Mouse (Mus musculus) lung, postnatal 0 days (tissue): ENCODE results near the gene Nek11. TPM values are rescaled to one million over a fixed set of nuclear protein-coding genes. Genes with fewer than 3 reads are reported as not detected.
A peak's percentile ranks its signal among the peaks of the same experiment; 100 is the strongest.

Experiments
- ATAC-seq: fragments of 200-750 bp; cut with Nextera tagmentation; 2 replicates; pipeline ENCODE4 v1.8.0; 2017; ENCODE audit warnings: moderate library complexity
- DNase-seq: peaks from one replicate; pipeline ENCODE4 v3.0.0-alpha.2; 2016; ENCODE audit warnings: low spot score
- H3K27ac ChIP-seq: fragments of 300-500 bp; sonication (generic); 2 replicates; pipeline ENCODE4 v1.5.1; 2014; ENCODE audit warnings: antibody characterized with exemption, mild to moderate bottlenecking, low read length, mixed read lengths
- H3K27me3 ChIP-seq: fragments of 300-500 bp; sonication (generic); replicated peaks from 2 replicates; pipeline ENCODE4 v1.6.1; 2014; ENCODE audit warnings: low read length, mixed read lengths; ENCODE audit not compliant: insufficient read depth
- H3K36me3 ChIP-seq: fragments of 300-500 bp; sonication (generic); 2 replicates; pipeline ENCODE4 v1.6.1; 2014; ENCODE audit warnings: low read length, mixed read lengths; ENCODE audit not compliant: insufficient read depth
- H3K4me1 ChIP-seq: fragments of 300-500 bp; sonication (generic); 2 replicates; pipeline ENCODE4 v1.6.1; 2014; ENCODE audit warnings: antibody characterized with exemption, low read depth, low read length, mixed read lengths; ENCODE audit not compliant: insufficient read depth
- H3K4me2 ChIP-seq: fragments of 300-500 bp; sonication (generic); replicated peaks from 2 replicates; pipeline ENCODE4 v1.6.1; 2014; ENCODE audit warnings: low read depth, mild to moderate bottlenecking, low read length, moderate library complexity, mixed read lengths
- H3K4me3 ChIP-seq: fragments of 300-500 bp; sonication (generic); 2 replicates; pipeline ENCODE4 v1.5.1; 2014; ENCODE audit warnings: low read depth, low read length
- H3K9ac ChIP-seq: fragments of 300-500 bp; sonication (generic); replicated peaks from 2 replicates; pipeline ENCODE4 v1.6.1; 2014; ENCODE audit warnings: low read depth, mild to moderate bottlenecking
- H3K9me3 ChIP-seq: fragments of 300-500 bp; sonication (generic); 2 replicates; pipeline ENCODE4 v1.6.1; 2016; ENCODE audit warnings: low read length, mixed read lengths
- CTCF ChIP-seq: IDR thresholded peaks from 2 replicates; pipeline ENCODE4 v1.5.1; 2016; ENCODE audit warnings: antibody characterized with exemption, mild to moderate bottlenecking
- EP300 ChIP-seq: IDR thresholded peaks from 2 replicates; pipeline ENCODE4 v1.6.1; 2016; ENCODE audit warnings: antibody characterized with exemption, mild to moderate bottlenecking, control low read depth
- WGBS: fragments of 180-500 bp; shearing (Covaris S2); extraction: QIAGEN DNeasy Blood & Tissue Kit; methylation state at CpG from one replicate; pipeline ENCODE4 v1.1.7; 2014; 5-methylcytosine and 5-hydroxymethylcytosine counted together
- polyA plus RNA-seq: library from polyadenylated mRNA; unstranded; fragments of >200 nt; fragmentation: Nextera tagmentation; extraction: Ambion mirVana; gene quantifications from 2 replicates; pipeline ENCODE4 v1.2.1, GENCODE M21; 2015

Gene Nek11
- polyA plus RNA-seq, 1 experiment from 2014 or later = 3.2 TPM

DNA sequence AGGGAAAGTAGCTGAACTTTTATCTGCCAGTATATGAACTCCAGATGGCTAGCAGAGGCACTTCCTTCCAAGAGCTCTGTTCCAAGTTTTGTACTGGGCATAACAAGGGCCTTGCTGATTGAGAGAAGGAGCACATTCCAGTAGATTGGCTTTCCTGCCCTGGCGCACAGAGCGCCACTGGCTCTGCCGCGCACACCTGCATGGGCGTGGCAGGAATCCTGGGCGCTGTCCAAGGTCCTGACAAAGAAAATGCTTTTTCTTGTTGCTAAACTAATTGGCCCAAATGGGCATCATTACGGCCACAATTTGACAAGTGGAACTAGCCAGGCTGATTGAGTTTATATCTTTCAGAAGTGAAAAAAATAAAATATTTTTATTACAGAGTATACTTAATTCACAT lies 123.1 kb downstream of the Nek11 start:
- TF ChIP-seq EP300 (no peak), CTCF (no peak)
- H3K27ac ChIP-seq = no peak overlapping the region
- WGBS = 9% methylated on average over 7 of the region's 7 CpGs
- H3K4me3 ChIP-seq = no peak overlapping the region
- no peaks in the 10 kb centered on the region for H3K9me3 ChIP-seq
- H3K9ac ChIP-seq = no peak overlapping the region
- H3K4me2 ChIP-seq = no peak overlapping the region
- no peaks in the 10 kb centered on the region for H3K36me3 ChIP-seq
- H3K4me1 ChIP-seq = no peaks in the 10 kb centered on the region
- peak; percentile 14 for DNase-seq
- ATAC-seq = no peak
- no peaks in the 10 kb centered on the region for H3K27me3 ChIP-seq

DNA sequence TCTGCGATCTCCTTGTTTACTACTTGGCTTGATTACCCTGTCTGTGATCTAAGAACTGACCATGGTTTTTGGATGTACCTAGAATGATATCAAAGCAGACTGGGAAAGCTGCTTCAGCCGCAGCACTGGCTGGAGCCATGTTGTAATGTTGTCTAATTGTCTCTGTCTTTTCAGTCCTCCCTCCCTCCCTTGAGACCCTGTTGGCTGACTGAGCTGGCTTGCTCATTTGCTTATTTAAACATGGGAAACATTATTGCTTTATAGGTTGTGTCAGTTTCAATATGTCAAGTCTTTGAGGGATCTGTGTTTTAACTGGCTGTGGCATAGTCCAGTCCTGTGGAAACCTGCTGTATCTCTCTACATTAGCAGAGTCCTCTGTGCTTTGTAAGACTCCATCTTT lies 132.2 kb downstream of the Nek11 start:
- H3K36me3 ChIP-seq = no peaks in the 10 kb centered on the region
- no peak overlapping the region for H3K9ac ChIP-seq
- no peak overlapping the region for H3K4me2 ChIP-seq
- DNase-seq (no peak), ATAC-seq (no peak)
- 64% methylated on average over 2 of the region's 2 CpGs for WGBS
- H3K4me3 ChIP-seq = no peak overlapping the region
- TF ChIP-seq CTCF (no peak), EP300 (no peak)
- H3K27me3 ChIP-seq = no peaks in the 10 kb centered on the region
- no peaks in the 10 kb centered on the region for H3K9me3 ChIP-seq
- H3K4me1 ChIP-seq = no peaks in the 10 kb centered on the region
- H3K27ac ChIP-seq = no peak overlapping the region

DNA sequence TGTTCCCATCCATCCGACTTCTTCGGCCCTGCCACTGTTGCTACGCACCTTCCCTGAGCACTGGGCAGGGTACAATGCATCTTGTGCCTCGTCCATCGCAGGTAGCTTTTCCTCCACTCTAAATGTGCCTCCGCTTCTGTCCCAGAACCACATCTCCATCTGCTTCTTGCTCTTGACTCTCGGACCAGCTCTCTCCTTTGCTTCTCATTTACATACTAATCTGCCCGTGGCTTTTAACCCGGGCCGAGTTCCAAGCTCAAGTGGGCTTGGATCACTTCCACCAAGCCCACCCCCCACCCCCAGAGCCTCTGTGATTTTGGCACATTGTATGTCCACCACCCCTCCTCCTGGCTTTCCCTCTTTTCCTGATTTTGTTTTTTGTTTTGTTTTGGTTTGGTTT lies 137.7 kb downstream of the Nek11 start:
- DNase-seq (no peak), ATAC-seq (no peak)
- no peaks in the 10 kb centered on the region for H3K36me3 ChIP-seq
- TF ChIP-seq CTCF (no peak), EP300 (no peak)
- no peaks in the 10 kb centered on the region for H3K27me3 ChIP-seq
- no peak overlapping the region for H3K4me2 ChIP-seq
- 72% methylated on average over 10 of the region's 10 CpGs for WGBS
- H3K9ac ChIP-seq = no peak overlapping the region
- no peaks in the 10 kb centered on the region for H3K4me1 ChIP-seq
- no peak overlapping the region for H3K27ac ChIP-seq
- no peaks in the 10 kb centered on the region for H3K9me3 ChIP-seq
- H3K4me3 ChIP-seq = no peak overlapping the region

DNA sequence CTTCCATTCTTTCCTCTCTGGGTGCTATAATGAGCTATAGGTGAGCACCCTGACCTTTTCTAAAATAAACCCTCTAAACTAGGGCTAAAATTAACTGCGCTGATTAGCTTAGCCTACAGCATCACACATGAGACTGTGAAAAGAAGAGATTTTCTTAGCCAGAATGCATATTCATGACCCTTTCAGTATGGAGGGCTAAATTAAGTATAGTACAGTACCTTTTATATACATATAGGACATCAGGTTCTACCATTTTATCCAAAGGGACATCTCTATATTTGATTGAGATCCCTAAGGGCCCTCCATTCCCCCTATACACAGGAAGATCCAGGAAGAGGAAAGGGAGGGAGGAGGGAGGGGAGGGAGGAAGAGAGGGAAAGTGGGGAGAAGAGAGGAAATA lies 141.2 kb downstream of the Nek11 start:
- H3K9ac ChIP-seq = no peak overlapping the region
- H3K27me3 ChIP-seq = no peaks in the 10 kb centered on the region
- no peak overlapping the region for H3K27ac ChIP-seq
- H3K36me3 ChIP-seq = no peaks in the 10 kb centered on the region
- no peak for ATAC-seq
- WGBS = 91% methylated on average over 1 of the region's 1 CpGs
- no peaks in the 10 kb centered on the region for H3K4me1 ChIP-seq
- H3K9me3 ChIP-seq = no peaks in the 10 kb centered on the region
- TF ChIP-seq EP300 (no peak), CTCF (no peak)
- no peak overlapping the region for H3K4me3 ChIP-seq
- no peak for DNase-seq
- no peak overlapping the region for H3K4me2 ChIP-seq

DNA sequence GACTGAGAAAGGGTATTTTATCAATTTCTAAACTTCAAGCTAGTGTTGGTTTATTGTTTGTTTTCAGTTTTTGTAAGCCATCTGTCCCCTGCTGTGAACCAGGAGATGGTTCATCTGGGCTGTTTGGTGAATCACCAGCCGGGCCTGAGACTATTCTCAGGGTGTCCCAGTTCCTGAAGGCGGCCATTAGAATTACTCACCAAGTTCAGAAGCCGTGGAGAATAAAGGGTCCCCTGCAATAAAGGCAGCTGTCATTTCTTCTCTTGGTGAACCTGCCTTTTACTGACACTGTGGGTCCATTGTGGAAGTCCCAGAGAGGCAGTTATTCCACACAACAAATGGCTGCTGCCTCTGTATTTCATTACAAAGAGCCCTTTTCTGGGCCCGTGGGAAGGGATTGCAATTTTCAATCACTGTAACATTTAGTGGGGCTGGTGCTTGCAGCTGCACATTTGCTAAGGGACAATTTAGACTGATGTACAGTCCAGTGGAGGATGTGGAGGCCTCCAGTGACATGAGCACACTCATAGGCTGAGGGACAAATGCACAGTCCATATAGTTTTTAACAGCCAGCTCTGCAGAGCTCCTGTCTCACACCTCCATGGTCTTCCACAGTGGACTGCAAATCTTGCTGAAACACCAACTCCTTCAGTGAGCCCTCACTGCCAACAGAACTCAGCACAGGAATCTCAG lies 142.8 kb downstream of the Nek11 start:
- no peak for ATAC-seq

DNA sequence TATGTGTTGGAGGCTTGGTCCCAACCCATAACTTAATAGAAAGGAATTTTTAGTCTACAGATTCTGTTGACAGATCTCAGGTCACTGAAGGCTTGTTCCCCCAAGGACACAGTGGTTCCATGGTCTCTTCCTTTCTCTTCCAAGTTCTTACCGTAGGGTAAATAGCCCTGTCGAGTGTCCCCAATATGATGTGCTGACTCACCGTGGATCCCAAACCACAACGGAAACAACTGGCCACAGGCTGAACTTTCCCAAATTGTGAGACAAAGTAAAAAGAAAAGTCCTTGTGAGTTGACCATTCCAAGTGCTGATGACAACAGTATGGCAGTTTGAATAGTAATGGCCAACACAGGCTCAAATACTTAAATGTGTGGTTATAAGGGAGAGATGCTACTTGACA lies 144.1 kb downstream of the Nek11 start:
- no peak overlapping the region for H3K4me2 ChIP-seq
- H3K36me3 ChIP-seq = no peaks in the 10 kb centered on the region
- TF ChIP-seq EP300 = no peak
- no peak for TF ChIP-seq CTCF
- H3K27ac ChIP-seq = no peak overlapping the region
- no peak for DNase-seq
- H3K9ac ChIP-seq = no peak overlapping the region
- H3K4me1 ChIP-seq = no peaks in the 10 kb centered on the region
- H3K4me3 ChIP-seq = no peak overlapping the region
- H3K27me3 ChIP-seq = no peaks in the 10 kb centered on the region
- 86% methylated on average over 4 of the region's 4 CpGs for WGBS
- ATAC-seq = no peak
- no peaks in the 10 kb centered on the region for H3K9me3 ChIP-seq

More for the DNA sequence above, 142.8 kb downstream of the Nek11 start:
- Histone ChIP-seq H3K4me1 (no peaks in the 10 kb centered on the region), H3K36me3 (no peaks in the 10 kb centered on the region), H3K4me2 (no peak overlapping the region), H3K9ac (no peak overlapping the region), H3K4me3 (no peak overlapping the region), H3K9me3 (no peaks in the 10 kb centered on the region), H3K27me3 (no peaks in the 10 kb centered on the region), H3K27ac (no peak overlapping the region)
- no peak for DNase-seq
- no peak for TF ChIP-seq CTCF
- TF ChIP-seq EP300 = no peak
- WGBS = 69% methylated on average over 4 of the region's 4 CpGs

DNA sequence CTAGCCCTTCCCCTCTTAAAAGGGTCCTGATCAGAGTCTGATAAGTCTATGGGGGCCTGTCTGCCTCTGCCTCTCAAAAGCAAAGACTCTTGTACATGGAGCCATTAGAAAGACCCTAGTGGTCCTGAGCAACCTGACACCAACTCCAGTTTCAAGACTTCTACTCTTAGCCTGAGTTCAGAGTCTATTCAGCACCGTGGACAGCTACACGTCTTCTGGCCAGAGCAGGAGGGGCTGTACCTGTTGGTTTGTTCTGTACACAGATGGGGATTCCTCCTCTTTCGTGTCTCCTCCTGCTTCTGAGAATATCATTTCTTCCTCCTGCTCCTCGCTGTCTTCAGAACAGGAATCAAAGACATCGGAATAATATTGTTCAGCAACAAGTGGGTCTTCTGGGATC lies 151.3 kb downstream of the Nek11 start:
- Histone ChIP-seq H3K27ac (no peak overlapping the region), H3K4me3 (no peak overlapping the region), H3K9me3 (no peaks in the 10 kb centered on the region), H3K36me3 (no peaks in the 10 kb centered on the region), H3K4me1 (no peaks in the 10 kb centered on the region), H3K27me3 (no peaks in the 10 kb centered on the region), H3K9ac (no peak overlapping the region), H3K4me2 (no peak overlapping the region)
- no peak for TF ChIP-seq EP300
- TF ChIP-seq CTCF = no peak
- 26% methylated on average over 5 of the region's 5 CpGs for WGBS
- no peak for ATAC-seq
- peak; percentile 7 for DNase-seq
